Mouse (Mus musculus) cerebral cortex, adult 2 months (tissue): ENCODE measurements around the gene C87499.

ENCODE experiments used
- WGBS: fragments of 180-500 bp; shearing (Covaris S2); methylation state at CpG from one replicate; pipeline ENCODE4 v1.1.7; 2018; 5-methylcytosine and 5-hydroxymethylcytosine counted together

Gene C87499

DNA sequence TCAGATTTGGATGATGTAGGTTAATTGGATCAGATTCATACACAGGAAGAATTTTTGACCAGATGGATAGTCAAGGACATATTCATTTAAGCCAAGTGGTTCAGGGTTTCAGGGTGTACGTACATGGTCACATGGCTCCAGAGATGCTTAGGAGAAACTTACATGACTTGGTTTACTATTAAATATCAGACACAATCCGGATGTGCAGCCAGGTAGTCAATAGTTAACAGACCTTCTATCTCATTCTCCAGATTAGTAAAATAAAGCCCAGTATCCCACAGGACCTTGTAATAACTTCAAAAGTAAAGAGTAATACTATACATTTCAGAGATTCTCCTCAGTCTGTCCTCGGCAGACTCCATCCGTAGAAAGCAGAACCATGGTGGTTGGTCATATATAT lies at the start of gene C87499:
TSS of gene C87499 (minus strand) at position 101 of the 400 bp plus-strand sequence.
- 95% methylated on average over 4 of the region's 4 CpGs for WGBS

DNA sequence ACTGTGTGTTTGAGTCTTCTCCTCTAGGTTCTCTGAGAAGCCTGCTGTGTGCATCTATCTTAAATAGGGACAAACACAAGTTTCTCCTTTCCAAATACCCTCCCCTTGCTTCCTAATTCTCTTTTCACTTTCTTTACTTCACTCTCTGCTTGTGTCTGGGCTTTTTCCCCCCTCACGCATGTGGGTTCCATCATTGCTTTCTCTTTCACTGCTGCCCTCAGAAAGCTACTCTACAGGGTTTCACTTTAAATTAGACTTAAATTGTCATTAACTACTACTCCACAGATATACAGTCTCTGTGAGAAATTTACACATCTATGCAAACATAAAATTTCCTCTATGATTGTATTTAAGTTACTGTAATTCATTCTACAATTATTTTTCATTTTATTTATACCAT lies 49.6 kb upstream of the C87499 start, which contains the start of gene Ifna2:
TSS of gene Ifna2 (minus strand) at position 101 of the 400 bp plus-strand sequence.
- WGBS = 91% methylated on average over 1 of the region's 1 CpGs

DNA sequence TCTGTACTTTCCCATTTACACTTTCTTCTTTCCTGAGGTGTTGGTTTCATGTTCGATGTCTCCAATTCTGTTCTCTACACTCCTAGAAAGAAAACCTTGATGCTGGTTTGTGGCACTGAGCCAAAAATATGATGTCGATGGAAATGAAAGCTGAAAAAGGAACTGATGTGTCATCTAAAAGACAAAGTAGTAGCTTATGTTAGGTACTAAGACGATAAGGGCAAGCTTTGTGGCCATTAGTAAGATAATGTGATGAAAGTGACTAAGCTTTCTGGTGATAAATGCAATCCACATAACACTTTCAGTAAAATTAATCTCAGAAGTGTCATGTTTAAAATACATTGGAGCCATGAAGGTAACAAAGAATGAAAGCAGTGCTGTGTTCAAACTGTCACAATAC lies 47.1 kb upstream of the C87499 start:
- 47% methylated on average over 3 of the region's 3 CpGs for WGBS

DNA sequence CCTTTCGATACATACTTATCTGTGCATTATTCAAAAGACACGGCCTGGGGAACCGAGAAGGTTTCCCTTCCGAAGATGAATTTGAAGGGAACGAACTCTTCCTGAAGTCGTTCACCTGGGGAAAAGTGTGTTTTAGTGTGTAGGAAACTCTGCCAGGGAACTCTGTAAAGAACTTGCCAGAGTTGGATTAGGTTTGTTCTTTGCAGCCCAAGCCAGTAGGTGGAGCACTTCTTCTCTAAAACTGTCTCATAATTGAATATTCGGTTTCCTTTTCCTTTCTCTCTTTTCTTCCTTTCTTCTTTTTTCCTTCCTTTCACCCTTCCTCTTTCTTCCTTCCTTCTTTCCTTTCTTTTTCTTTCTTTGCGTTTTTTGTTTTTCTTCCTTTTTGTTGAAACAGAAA lies 46.2 kb upstream of the C87499 start:
- WGBS = 52% methylated on average over 8 of the region's 8 CpGs

DNA sequence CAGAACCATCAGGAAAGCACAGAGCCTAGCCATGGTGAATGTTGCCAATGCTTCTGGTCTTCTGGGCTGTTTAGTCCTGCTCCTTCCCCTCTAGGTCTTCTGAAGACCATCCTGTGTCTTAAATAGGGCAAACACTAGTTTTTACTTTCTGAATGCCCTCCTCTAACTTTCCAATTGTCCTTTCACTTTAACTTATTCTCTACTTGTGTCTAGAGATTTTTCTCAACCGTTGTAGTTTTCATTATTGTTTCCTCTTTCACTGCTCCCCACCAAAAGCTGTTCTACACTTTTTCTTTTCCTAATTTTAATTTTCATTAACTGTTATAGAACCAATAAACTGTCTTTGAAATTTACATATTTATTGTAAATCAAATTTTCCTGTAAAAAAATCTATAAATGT lies 42.6 kb upstream of the C87499 start, which contains the start of gene Ifna16:
TSS of gene Ifna16 (minus strand) at position 101 of the 400 bp plus-strand sequence.
- 76% methylated on average over 1 of the region's 1 CpGs for WGBS

DNA sequence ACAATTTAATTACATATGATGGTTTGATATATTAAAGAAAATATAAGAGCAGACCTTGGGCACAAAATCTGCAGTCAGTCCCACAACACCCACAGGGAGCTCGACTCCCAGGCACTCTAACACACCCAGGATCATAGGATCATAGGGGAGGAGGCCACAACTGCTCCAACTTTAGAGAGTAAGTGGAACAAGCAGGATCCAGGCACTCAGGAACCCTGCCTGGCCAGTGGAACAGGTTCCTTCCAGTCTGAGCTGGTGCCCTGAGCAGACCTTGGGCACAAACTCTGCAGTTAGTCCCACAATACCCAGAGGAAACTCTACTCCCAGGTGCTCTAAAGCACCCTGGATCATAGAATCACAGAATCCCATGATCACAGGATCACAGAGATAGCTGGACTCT lies 21.2 kb upstream of the C87499 start:
- WGBS = 66% methylated on average over 1 of the region's 1 CpGs

DNA sequence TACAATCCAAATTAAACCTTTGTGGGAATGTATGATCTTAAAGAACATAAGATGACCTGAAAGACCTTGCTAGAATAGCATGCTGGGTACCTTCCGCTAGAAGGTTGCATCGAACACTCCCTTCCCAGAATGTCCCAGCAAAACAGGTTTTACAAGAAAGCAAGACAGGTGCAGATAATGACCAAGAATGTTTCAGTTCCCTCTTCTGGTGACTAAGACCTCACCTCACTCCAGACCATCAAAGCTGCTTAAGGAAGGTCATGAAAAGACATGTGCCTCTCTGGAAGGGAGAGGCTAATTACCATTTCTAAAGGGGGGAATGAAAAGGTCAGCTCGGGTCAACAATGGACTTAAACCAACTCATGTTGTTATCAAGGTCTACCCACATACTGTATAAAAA lies 19.4 kb upstream of the C87499 start:
- 73% methylated on average over 3 of the region's 3 CpGs for WGBS

DNA sequence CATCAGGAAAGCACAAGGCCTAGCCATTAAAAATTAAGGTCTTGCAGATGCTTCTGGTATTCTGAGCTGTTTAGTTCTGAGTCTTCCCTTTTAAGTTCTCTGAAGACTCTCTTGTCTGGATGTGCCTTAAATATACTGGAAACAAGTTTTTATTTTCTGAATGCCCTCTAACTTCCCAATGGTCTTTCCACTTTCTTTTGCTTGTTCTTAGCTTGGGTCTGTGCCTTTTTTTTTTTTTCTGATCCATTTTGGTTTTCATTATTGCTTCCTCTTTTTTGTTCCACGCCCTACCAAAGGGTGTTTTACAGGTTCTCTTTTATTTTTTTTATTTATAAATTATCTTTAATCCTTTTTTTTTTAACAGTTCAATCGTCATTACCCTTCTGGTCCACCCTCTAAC lies 10.1 kb upstream of the C87499 start, which contains the start of gene Ifna13:
TSS of gene Ifna13 (minus strand) at position 101 of the 400 bp plus-strand sequence.
- WGBS = 59% methylated on average over 2 of the region's 2 CpGs

DNA sequence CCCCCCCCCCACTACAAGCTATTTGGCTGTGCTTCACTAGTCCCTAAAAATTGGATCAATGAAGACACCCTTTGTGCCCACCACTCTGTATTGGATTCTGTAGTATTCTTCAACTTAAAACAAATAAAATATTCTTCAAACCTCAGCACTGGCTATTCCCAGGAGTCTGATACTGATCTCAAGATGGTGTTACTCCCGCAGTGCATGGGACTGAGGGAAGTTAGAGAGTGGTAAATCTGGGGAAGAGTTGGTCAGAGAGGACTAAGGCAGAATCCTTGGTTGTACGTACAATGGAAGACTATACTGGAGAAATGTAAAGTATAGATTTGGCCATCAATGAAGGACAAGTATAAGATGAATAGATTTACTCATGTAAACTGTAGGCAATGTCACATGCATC lies 8.3 kb upstream of the C87499 start:
- WGBS = 46% methylated on average over 2 of the region's 2 CpGs

DNA sequence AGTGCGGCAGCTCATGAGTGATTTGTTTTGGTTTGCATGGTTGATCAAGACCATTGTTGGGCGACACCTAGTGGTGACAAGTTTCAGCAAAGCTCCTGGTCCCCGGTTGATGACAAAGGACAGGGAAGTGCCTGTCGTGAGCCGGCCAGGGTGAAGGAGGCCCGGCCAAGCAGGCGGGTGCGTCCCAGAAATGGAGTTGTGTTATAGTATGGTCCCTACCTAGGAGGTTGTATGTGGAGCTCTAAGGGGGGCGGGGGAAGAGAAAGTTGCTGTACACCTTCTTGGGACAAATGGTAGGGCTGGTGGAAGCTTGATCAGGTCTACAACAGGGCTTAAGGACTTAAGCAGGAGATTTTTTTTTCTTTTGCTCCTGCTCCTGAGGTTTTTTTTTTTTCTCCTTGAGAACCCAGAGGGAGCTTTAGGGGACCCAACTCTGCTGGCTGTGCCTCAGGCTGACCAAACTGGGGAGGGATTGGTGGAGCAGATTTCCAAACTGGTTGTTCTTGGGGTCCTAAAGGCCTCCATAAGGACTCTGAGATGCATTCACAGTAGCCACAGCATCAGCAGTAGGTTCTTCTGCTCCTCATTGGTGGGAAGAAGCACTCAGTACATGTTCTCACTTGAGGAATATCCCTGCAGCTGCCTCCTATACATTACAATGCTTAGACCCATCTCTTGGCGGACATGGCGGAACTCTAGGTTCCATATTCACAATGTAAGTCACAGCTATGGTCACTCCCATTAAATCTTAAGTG lies 7.0 kb upstream of the C87499 start:
- WGBS = 12% methylated on average over 11 of the region's 11 CpGs

DNA sequence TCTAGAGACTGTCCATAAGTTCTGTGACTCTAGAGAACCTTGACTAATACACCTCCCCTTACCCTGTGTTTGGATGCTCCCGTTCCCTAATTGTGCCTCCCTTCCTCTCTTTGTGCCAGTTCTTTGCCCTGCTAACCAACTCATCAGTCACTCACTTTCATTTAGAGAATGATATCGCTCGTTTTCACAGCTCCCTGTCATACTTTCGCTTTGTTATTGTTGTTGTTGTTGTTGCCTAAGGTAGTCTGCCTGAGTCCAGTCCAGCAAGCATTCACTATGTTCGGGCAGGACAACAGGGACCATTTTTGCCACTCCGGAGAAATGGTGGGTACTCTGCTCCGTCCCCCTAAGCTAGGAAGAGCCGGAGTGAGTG lies 6.5 kb upstream of the C87499 start:
- 33% methylated on average over 8 of the region's 8 CpGs for WGBS

DNA sequence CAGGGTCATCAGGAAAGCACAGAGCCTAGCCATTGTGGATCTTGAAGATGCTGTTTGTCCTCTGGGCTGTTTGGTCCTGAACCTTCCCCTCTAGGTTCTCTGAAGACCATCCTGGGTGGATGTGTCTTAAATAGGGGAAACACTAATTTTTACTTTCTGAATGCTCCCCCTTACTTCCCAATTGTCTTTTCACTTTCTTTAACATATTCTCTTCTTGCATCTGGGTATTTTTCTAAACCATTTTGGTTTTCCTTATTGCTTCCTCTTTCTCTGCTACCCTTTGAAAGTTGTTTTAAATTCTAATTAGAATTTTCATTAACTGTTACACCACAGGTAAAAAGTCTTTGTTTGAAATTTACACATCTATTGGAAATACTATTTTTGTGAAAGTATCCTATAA lies 30.9 kb downstream of the C87499 start, which contains the start of gene Ifna12:
TSS of gene Ifna12 (minus strand) at position 101 of the 400 bp plus-strand sequence.

DNA sequence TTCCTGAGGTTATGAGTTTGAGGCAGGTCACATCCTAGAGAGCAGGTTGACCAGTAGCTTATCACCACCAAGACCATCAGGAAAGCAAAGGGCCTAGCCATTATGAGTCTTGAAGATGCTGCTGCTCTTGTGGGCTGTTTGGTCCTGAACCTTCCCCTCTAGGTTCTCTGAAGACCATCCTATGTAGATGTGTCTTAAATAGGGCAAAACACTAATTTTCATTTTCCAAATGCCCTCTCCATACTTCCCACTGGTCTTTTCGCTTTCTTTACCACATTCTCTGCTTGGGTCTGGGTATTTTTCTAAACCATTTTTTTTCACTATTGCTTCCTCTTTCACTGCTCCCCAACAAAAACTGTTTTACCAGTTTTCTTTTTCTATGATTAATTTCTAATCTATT lies 41.9 kb downstream of the C87499 start, which contains the start of gene Ifna9:
TSS of gene Ifna9 (minus strand) at position 101 of the 400 bp plus-strand sequence.
- WGBS = 89% methylated on average over 1 of the region's 1 CpGs
